9 mouse cellular contexts compared by ENCODE assay signal in the genomic region with DNA sequence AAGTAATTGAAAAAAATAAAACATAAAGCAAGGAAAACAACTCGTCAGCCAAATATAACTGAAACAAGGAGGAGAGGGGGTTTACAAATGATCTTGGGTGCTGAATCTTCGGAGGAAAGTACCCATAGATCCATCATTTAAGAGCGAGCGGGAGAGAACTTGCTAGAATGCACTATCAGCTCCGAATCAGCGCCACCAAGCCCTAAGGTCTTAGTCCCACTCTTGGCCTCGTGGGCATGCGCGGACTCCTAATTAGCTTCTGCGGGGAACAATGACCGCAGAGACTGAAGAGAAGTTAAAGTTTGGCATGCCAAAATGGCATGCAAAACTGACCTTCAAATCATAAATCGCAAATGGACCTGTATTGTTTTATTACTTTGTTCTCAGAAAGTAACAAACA. TPM values are rescaled to one million over a fixed set of nuclear protein-coding genes. Genes with fewer than 3 reads are reported as not detected.
A peak's percentile ranks its signal among the peaks of the same experiment; 100 is the strongest.
DNase-seq lines count a peak whose midpoint lies in the region; ATAC-seq and TF ChIP-seq lines count a peak whose summit lies in the region.
"Had no signal": no experiment of that assay in that cellular context is flagged by ENCODE, and none has a peak within 500 bp of the region (broad histone marks: within the 10 kb centered on the region; RNA-seq: fewer than 3 reads in every experiment).

No protein-coding gene starts in this region.

- WGBS in heart, embryonic 14.5 days: 72% methylated on average over 12 of the region's 12 CpGs
- 33% methylated on average over 12 of the region's 12 CpGs for WGBS in forebrain, embryonic 14.5 days
- WGBS in liver, embryonic 14.5 days (ENCODE audit: insufficient replicate concordance): 42% methylated on average over 12 of the region's 12 CpGs

- DNase-seq in heart, adult 11 months: no peak
- peak; percentile 34 for DNase-seq in forebrain, embryonic 14.5 days (ENCODE audit: low spot score)
- no peak for DNase-seq in liver, embryonic 14.5 days (ENCODE audit: low read depth in 3 of 3, low spot score in 3 of 3)
- DNase-seq in urinary bladder, postnatal 36 days (ENCODE audit: low spot score in 2 of 2): no peak
- no peak for DNase-seq in layer of hippocampus, adult 8-10 months (ENCODE audit: low spot score in 2 of 2)
- DNase-seq in adrenal gland, postnatal 25 days: no peak
- DNase-seq: cerebellum, adult 2 months had no signal

- H3K4me2 ChIP-seq in heart, embryonic 14.5 days (ENCODE audit: low read length): peak overlapping the region; percentile 100
- H3K4me2 ChIP-seq in forebrain, embryonic 14.5 days (ENCODE audit: low read length): peak overlapping the region; percentile 100; the same call in 1 of the 2 replicates
- peak overlapping the region; percentile 84; the same call in 1 of the 2 replicates for H3K4me2 ChIP-seq in liver, embryonic 14.5 days (ENCODE audit: low read depth)

- no peak for TF ChIP-seq EP300 in liver, embryonic 14.5 days (IDR thresholded peaks at IDR 0.05; ENCODE audit: low read depth)

- peaks cover 4 to 6% of the 10 kb centered on the region in 2 experiments; a peak in 2 of 4 replicates for H3K4me1 ChIP-seq in heart, embryonic 14.5 days (ENCODE audit: control insufficient read depth in 2 of 2, insufficient read depth in 2 of 2, low read length in 2 of 2)
- H3K4me1 ChIP-seq in E14TG2a.4 (replicated peaks; ENCODE audit: low read depth, low read length): peaks cover 22% of the 10 kb centered on the region
- no peaks in the 10 kb centered on the region for H3K4me1 ChIP-seq in forebrain, embryonic 14.5 days (ENCODE audit: control insufficient read depth, insufficient read depth, low read length)
- H3K4me1 ChIP-seq in liver, embryonic 14.5 days (replicated peaks; ENCODE audit: control insufficient read depth in 2 of 2, insufficient read depth in 2 of 2, low read length in 1 of 2): no peaks in the 10 kb centered on the region

- no peaks in the 10 kb centered on the region for H3K36me3 ChIP-seq in heart, embryonic 14.5 days (ENCODE audit: control insufficient read depth, insufficient read depth, low read length)
- no peaks in the 10 kb centered on the region for H3K36me3 ChIP-seq in E14TG2a.4 (ENCODE audit: insufficient read depth, low read length)
- no peaks in the 10 kb centered on the region for H3K36me3 ChIP-seq in forebrain, embryonic 14.5 days (ENCODE audit: control insufficient read depth, insufficient read depth, low read length)
- H3K36me3 ChIP-seq in liver, embryonic 14.5 days (replicated peaks; ENCODE audit: control insufficient read depth, insufficient read depth, low read depth): no peaks in the 10 kb centered on the region

- H3K27me3 ChIP-seq in heart, embryonic 14.5 days (ENCODE audit: control insufficient read depth, insufficient read depth, low read length): peaks cover 17% of the 10 kb centered on the region
- H3K27me3 ChIP-seq in E14TG2a.4 (ENCODE audit: insufficient read depth, low read length): peaks cover 49% of the 10 kb centered on the region
- H3K27me3 ChIP-seq in forebrain, embryonic 14.5 days (replicated peaks; ENCODE audit: control insufficient read depth, insufficient read depth, low read length): peaks cover 17% of the 10 kb centered on the region
- H3K27me3 ChIP-seq in liver, embryonic 14.5 days (ENCODE audit: control insufficient read depth, insufficient read depth, low read length): peaks cover 39% of the 10 kb centered on the region

- no peak for TF ChIP-seq CTCF in E14TG2a.4 (conservative IDR thresholded peaks at IDR 0.05; ENCODE audit: low read length)
- no peak for TF ChIP-seq CTCF in liver, embryonic 14.5 days (IDR thresholded peaks at IDR 0.05; ENCODE audit: low read depth)

- no peak overlapping the region for H3K27ac ChIP-seq in heart, embryonic 14.5 days (replicated peaks in 1 of 2; ENCODE audit: control insufficient read depth in 1 of 2, insufficient read depth in 1 of 2, low read depth in 2 of 2, low read length in 2 of 2)
- no peak overlapping the region for H3K27ac ChIP-seq in forebrain, embryonic 14.5 days (ENCODE audit: low read depth, low read length)
- H3K27ac ChIP-seq in liver, embryonic 14.5 days: no peak overlapping the region

- H3K4me3 ChIP-seq in heart, embryonic 14.5 days (ENCODE audit: control insufficient read depth in 1 of 2, insufficient read depth in 1 of 2, low read depth in 1 of 2, low read length in 2 of 2): no peak overlapping the region
- H3K4me3 ChIP-seq in E14TG2a.4 (replicated peaks; ENCODE audit: low read length): 0 out of 2 replicates have a peak overlapping the region, but pooled peaks have one; percentile 85
- H3K4me3 ChIP-seq in forebrain, embryonic 14.5 days (ENCODE audit: low read depth, low read length): peak overlapping the region; percentile 66
- no peak overlapping the region for H3K4me3 ChIP-seq in liver, embryonic 14.5 days (ENCODE audit: insufficient read depth in 1 of 2, low read depth in 2 of 2, low read length in 2 of 2)

- H3K9me3 ChIP-seq in heart, embryonic 14.5 days (ENCODE audit: control insufficient read depth, low read length): no peaks in the 10 kb centered on the region
- H3K9me3 ChIP-seq in E14TG2a.4 (ENCODE audit: low read length): no peaks in the 10 kb centered on the region
- no peaks in the 10 kb centered on the region for H3K9me3 ChIP-seq in forebrain, embryonic 14.5 days (replicated peaks; ENCODE audit: control insufficient read depth, low read length)
- no peaks in the 10 kb centered on the region for H3K9me3 ChIP-seq in liver, embryonic 14.5 days (ENCODE audit: control insufficient read depth, low read length)

- no peak overlapping the region for H3K9ac ChIP-seq in heart, embryonic 14.5 days (ENCODE audit: low read length)
- no peak overlapping the region for H3K9ac ChIP-seq in forebrain, embryonic 14.5 days (ENCODE audit: low read length)
- H3K9ac ChIP-seq in liver, embryonic 14.5 days (replicated peaks): no peak overlapping the region

- ATAC-seq in heart, embryonic 14.5 days (ENCODE audit: insufficient number of reproducible peaks, insufficient read depth, low FRiP score, low read depth): no peak
- ATAC-seq in forebrain, embryonic 14.5 days: no peak
- no peak for ATAC-seq in liver, embryonic 14.5 days (ENCODE audit: insufficient read depth)

RNA-seq across cellular contexts. Expression of gene Vgll4, which starts 2.2 kb away (rescaled TPM):
- 49.7 and 52.7 TPM in 2 replicates for polyA plus RNA-seq in heart, embryonic 14.5 days (2014; fragmentation: Nextera tagmentation; extraction: Ambion mirVana)
- polyA plus RNA-seq in forebrain, embryonic 14.5 days (2014; fragmentation: Nextera tagmentation; extraction: Ambion mirVana): 44.9 and 54.2 TPM in 2 replicates
- 4.6 TPM in 2 replicates for polyA plus RNA-seq in liver, embryonic 14.5 days (2012; rRNA removed)
- polyA plus RNA-seq in liver, embryonic 14.5 days (2014; fragmentation: Nextera tagmentation; extraction: Ambion mirVana): 5.5 and 7.3 TPM in 2 replicates
- 10 to 100 TPM; 48.9 to 53.4 (median 49.5) TPM for total RNA-seq in layer of hippocampus, adult 8-10 months (2022)
- total RNA-seq in adrenal gland, postnatal 25 days (2021): 47.0 and 56.4 TPM in 2 replicates

Comparison
In these comparisons a context has a peak if more than half of its experiments do, and no peak if none do; other contexts are left out.
1. H3K4me3 ChIP-seq: peak in E14TG2a.4 (single experiment) and forebrain, embryonic 14.5 days (single experiment); none in heart, embryonic 14.5 days (0 of 2) and liver, embryonic 14.5 days (0 of 2).
2. Peak in every context shown above with its lines, with median percentiles within 50 percentile points of each other: H3K4me2 ChIP-seq.